Mouse (Mus musculus): Measurements from ENCODE around the gene Wscd1. TPM values are rescaled to one million over a fixed set of nuclear protein-coding genes. Genes with fewer than 3 reads are reported as not detected.

The Wscd1 gene
- polyA plus RNA-seq, 1 experiment from 2014 or later, result 3.7 TPM

DNA sequence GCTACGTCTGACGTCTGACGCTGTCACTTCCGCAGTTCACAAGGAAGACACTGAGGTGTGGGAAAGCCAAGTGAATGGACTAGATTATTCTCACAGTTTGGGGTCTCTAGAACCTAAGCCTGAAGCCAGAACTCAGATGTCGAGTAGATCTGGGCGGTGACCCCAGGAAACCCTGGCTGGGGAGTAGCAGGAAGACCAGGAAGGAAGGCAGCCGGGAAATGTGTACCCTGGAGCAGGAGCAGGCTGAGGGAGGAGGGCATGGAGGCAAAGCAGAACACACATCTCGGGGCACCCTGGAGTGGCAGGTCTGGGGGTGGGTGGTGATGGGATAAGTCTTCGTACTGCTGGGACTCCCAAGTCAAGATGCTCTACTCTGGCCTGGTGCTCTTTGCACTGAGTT lies 11.3 kb downstream of the Wscd1 start:
- Histone ChIP-seq H3K27ac (replicated peaks in 1 of 2; ENCODE audit: control insufficient read depth in 1 of 2, insufficient read depth in 1 of 2, low read depth in 2 of 2, low read length in 2 of 2) (no peak overlapping the region), H3K27me3 (ENCODE audit: control insufficient read depth, insufficient read depth, low read length) (no peaks in the 10 kb centered on the region), H3K36me3 (ENCODE audit: control insufficient read depth, insufficient read depth, low read length) (no peaks in the 10 kb centered on the region), H3K4me3 (ENCODE audit: control insufficient read depth in 1 of 2, insufficient read depth in 1 of 2, low read depth in 1 of 2, low read length in 2 of 2) (no peak overlapping the region), H3K4me1 (ENCODE audit: control insufficient read depth in 2 of 2, insufficient read depth in 2 of 2, low read length in 2 of 2) (no peaks in the 10 kb centered on the region), H3K4me2 (ENCODE audit: low read length) (no peak overlapping the region), H3K9ac (ENCODE audit: low read length) (no peak overlapping the region), H3K9me3 (ENCODE audit: control insufficient read depth, low read length) (no peaks in the 10 kb centered on the region)
- no peak for ATAC-seq (ENCODE audit: insufficient number of reproducible peaks, insufficient read depth, low FRiP score, low read depth)
- WGBS, result 68% methylated on average over 9 of the region's 9 CpGs

DNA sequence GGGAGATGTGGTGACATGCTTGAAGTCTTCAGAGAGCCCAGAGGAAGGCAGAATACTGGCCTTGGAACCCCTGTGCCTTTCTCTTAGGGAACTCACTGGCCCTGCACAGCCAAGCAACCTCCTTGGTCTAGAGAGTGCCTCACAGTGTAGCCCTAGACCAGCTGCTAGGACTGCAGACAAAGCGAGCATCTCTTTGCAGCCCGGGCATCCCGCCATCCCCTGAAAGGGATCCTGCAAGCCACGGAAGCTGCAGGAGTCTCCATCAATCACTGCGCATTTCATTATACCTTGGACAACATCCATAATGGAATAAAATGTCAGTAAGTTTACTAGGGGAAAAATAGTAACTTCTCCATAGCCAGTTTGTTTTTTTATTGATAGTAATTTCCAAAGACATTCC lies 13.4 kb downstream of the Wscd1 start:
- Histone ChIP-seq H3K4me3 (ENCODE audit: control insufficient read depth in 1 of 2, insufficient read depth in 1 of 2, low read depth in 1 of 2, low read length in 2 of 2) (no peak overlapping the region), H3K9me3 (ENCODE audit: control insufficient read depth, low read length) (no peaks in the 10 kb centered on the region), H3K27ac (replicated peaks in 1 of 2; ENCODE audit: control insufficient read depth in 1 of 2, insufficient read depth in 1 of 2, low read depth in 2 of 2, low read length in 2 of 2) (no peak overlapping the region), H3K9ac (ENCODE audit: low read length) (no peak overlapping the region), H3K27me3 (ENCODE audit: control insufficient read depth, insufficient read depth, low read length) (no peaks in the 10 kb centered on the region), H3K4me2 (ENCODE audit: low read length) (no peak overlapping the region), H3K36me3 (ENCODE audit: control insufficient read depth, insufficient read depth, low read length) (no peaks in the 10 kb centered on the region), H3K4me1 (ENCODE audit: control insufficient read depth in 2 of 2, insufficient read depth in 2 of 2, low read length in 2 of 2) (no peaks in the 10 kb centered on the region)
- ATAC-seq (ENCODE audit: insufficient number of reproducible peaks, insufficient read depth, low FRiP score, low read depth), result no peak
- 37% methylated on average over 5 of the region's 5 CpGs for WGBS

DNA sequence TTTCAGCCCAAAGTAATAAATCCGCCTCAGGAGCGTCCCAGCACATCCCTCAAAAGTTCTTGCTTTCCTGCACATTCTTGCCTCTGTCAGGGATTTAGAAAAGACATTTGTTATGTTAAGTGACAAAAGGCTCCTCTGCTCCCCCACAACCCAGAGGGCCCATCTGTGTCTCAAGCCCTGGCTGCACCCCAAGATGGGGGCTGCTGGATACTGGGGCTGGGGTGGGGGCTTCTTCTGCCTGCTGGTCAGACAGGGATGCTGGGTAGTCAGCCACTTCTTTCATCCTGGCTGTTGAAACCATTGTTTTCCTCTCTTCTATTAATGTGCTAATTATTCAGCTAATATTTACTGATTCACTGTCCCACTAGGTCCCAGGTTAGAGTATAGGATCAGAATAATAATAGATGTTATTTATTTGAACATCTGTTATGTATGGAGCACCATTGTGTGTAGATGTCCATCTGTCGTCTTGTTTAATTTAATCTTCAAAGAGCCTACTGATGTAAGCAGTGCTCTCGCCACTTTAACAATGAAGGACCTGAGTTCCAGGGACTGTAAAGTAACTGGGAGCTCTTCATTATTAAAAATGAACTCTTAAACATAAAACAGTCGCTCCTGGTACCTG lies 14.0 kb downstream of the Wscd1 start:
- H3K4me2 ChIP-seq (ENCODE audit: low read length), result no peak overlapping the region
- H3K36me3 ChIP-seq (ENCODE audit: control insufficient read depth, insufficient read depth, low read length), result no peaks in the 10 kb centered on the region
- no peaks in the 10 kb centered on the region for H3K9me3 ChIP-seq (ENCODE audit: control insufficient read depth, low read length)
- H3K27me3 ChIP-seq (ENCODE audit: control insufficient read depth, insufficient read depth, low read length), result no peaks in the 10 kb centered on the region
- WGBS, result 57% methylated on average over 5 of the region's 5 CpGs
- no peak overlapping the region for H3K27ac ChIP-seq (replicated peaks in 1 of 2; ENCODE audit: control insufficient read depth in 1 of 2, insufficient read depth in 1 of 2, low read depth in 2 of 2, low read length in 2 of 2)
- no peaks in the 10 kb centered on the region for H3K4me1 ChIP-seq (ENCODE audit: control insufficient read depth in 2 of 2, insufficient read depth in 2 of 2, low read length in 2 of 2)
- no peak overlapping the region for H3K9ac ChIP-seq (ENCODE audit: low read length)
- ATAC-seq (ENCODE audit: insufficient number of reproducible peaks, insufficient read depth, low FRiP score, low read depth), result no peak
- no peak overlapping the region for H3K4me3 ChIP-seq (ENCODE audit: control insufficient read depth in 1 of 2, insufficient read depth in 1 of 2, low read depth in 1 of 2, low read length in 2 of 2)

DNA sequence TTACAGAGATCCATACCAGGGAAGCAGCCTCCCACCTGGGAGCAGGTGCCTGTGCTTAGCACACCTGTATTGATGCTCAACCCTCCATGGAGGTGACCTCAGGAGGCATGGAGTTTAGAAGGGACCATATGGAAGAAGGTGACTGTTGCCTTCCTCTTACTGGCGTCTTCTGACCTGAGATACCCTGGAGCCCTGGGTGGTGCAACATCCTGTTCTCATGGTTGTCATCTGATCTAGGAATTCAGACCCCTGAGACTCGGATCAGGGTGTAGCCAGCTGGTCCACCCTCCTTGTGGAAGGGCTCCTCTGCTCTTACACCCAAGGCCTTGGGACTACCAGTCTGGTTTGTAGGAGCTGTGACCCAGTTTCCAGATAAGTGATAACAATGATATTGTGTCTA lies 15.0 kb downstream of the Wscd1 start:
- Histone ChIP-seq H3K4me2 (ENCODE audit: low read length) (no peak overlapping the region), H3K27ac (replicated peaks in 1 of 2; ENCODE audit: control insufficient read depth in 1 of 2, insufficient read depth in 1 of 2, low read depth in 2 of 2, low read length in 2 of 2) (no peak overlapping the region), H3K4me3 (ENCODE audit: control insufficient read depth in 1 of 2, insufficient read depth in 1 of 2, low read depth in 1 of 2, low read length in 2 of 2) (no peak overlapping the region), H3K4me1 (ENCODE audit: control insufficient read depth in 2 of 2, insufficient read depth in 2 of 2, low read length in 2 of 2) (no peaks in the 10 kb centered on the region), H3K9me3 (ENCODE audit: control insufficient read depth, low read length) (no peaks in the 10 kb centered on the region), H3K36me3 (ENCODE audit: control insufficient read depth, insufficient read depth, low read length) (no peaks in the 10 kb centered on the region), H3K27me3 (ENCODE audit: control insufficient read depth, insufficient read depth, low read length) (no peaks in the 10 kb centered on the region), H3K9ac (ENCODE audit: low read length) (no peak overlapping the region)
- no peak for ATAC-seq (ENCODE audit: insufficient number of reproducible peaks, insufficient read depth, low FRiP score, low read depth)
- 57% methylated on average over 2 of the region's 2 CpGs for WGBS

DNA sequence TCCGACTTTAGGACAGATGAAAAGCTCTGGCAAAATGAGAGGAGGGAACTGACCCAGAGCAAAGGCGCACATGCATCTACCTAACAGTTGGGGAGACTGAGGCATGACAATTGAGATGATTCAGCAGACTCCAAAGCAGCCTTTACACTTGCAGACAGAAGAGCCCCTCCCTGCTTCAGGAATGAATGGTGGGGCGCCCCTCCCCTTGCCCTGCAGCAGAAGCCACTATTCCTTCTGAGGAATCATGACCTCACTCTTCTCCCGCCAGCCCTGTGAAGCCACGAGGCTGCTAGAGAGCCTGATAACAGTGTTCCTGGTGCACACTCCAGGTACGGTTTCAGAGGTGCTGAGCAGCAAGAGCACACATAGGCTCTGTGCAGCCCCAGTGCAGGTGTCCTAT lies 15.6 kb downstream of the Wscd1 start:
- Histone ChIP-seq H3K27me3 (ENCODE audit: control insufficient read depth, insufficient read depth, low read length) (no peaks in the 10 kb centered on the region), H3K9ac (ENCODE audit: low read length) (no peak overlapping the region), H3K4me1 (ENCODE audit: control insufficient read depth in 2 of 2, insufficient read depth in 2 of 2, low read length in 2 of 2) (no peaks in the 10 kb centered on the region), H3K27ac (replicated peaks in 1 of 2; ENCODE audit: control insufficient read depth in 1 of 2, insufficient read depth in 1 of 2, low read depth in 2 of 2, low read length in 2 of 2) (no peak overlapping the region), H3K9me3 (ENCODE audit: control insufficient read depth, low read length) (no peaks in the 10 kb centered on the region), H3K4me2 (ENCODE audit: low read length) (no peak overlapping the region), H3K4me3 (ENCODE audit: control insufficient read depth in 1 of 2, insufficient read depth in 1 of 2, low read depth in 1 of 2, low read length in 2 of 2) (no peak overlapping the region), H3K36me3 (ENCODE audit: control insufficient read depth, insufficient read depth, low read length) (no peaks in the 10 kb centered on the region)
- no peak for ATAC-seq (ENCODE audit: insufficient number of reproducible peaks, insufficient read depth, low FRiP score, low read depth)
- WGBS, result 37% methylated on average over 6 of the region's 6 CpGs

DNA sequence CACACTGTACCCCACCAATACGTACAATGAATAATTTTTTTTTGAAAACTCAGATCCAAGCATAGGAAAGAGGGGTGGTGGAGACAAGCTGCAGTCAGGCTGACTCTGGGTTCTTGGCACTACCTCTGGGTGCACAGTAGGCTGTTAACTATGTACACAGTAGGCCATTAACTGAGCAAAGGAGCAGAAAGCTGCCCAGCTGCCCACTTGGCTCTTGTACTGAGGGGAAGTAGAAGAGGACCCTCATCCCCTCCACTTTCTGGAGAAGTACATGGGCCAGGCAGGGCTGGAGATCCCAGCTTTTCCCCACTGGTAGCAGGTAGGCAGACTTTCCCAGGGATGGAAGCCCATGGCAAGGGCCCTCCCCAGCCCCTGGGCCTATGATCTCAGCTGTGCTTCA lies 16.7 kb downstream of the Wscd1 start:
- Histone ChIP-seq H3K27ac (replicated peaks in 1 of 2; ENCODE audit: control insufficient read depth in 1 of 2, insufficient read depth in 1 of 2, low read depth in 2 of 2, low read length in 2 of 2) (no peak overlapping the region), H3K27me3 (ENCODE audit: control insufficient read depth, insufficient read depth, low read length) (no peaks in the 10 kb centered on the region), H3K9ac (ENCODE audit: low read length) (no peak overlapping the region), H3K9me3 (ENCODE audit: control insufficient read depth, low read length) (no peaks in the 10 kb centered on the region), H3K36me3 (ENCODE audit: control insufficient read depth, insufficient read depth, low read length) (no peaks in the 10 kb centered on the region), H3K4me3 (ENCODE audit: control insufficient read depth in 1 of 2, insufficient read depth in 1 of 2, low read depth in 1 of 2, low read length in 2 of 2) (no peak overlapping the region), H3K4me2 (ENCODE audit: low read length) (no peak overlapping the region), H3K4me1 (ENCODE audit: control insufficient read depth in 2 of 2, insufficient read depth in 2 of 2, low read length in 2 of 2) (no peaks in the 10 kb centered on the region)
- 86% methylated on average over 1 of the region's 1 CpGs for WGBS
- ATAC-seq (ENCODE audit: insufficient number of reproducible peaks, insufficient read depth, low FRiP score, low read depth), result no peak

DNA sequence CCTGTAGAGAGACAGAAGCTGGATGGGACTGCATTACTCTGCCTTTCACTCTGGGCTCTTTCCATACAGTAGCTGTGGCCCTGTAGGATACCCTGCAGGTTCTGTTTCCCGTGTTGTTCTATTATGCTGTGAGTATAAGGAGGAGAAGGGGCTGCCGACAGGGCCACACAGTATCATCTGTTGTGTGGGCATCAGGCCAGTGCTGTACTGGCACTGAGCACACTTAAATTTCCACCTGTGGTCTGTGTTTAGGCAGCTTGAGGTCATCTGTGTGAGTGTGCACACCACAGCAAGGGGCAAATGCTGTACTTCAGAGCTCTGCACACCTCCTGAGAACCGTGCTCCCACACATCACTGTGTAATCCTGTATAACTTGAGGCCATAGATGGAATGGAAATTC lies 18.0 kb downstream of the Wscd1 start:
- H3K27me3 ChIP-seq (ENCODE audit: control insufficient read depth, insufficient read depth, low read length), result no peaks in the 10 kb centered on the region
- 78% methylated on average over 3 of the region's 3 CpGs for WGBS
- no peak for ATAC-seq (ENCODE audit: insufficient number of reproducible peaks, insufficient read depth, low FRiP score, low read depth)
- H3K4me2 ChIP-seq (ENCODE audit: low read length), result no peak overlapping the region
- H3K36me3 ChIP-seq (ENCODE audit: control insufficient read depth, insufficient read depth, low read length), result no peaks in the 10 kb centered on the region
- no peak overlapping the region for H3K4me3 ChIP-seq (ENCODE audit: control insufficient read depth in 1 of 2, insufficient read depth in 1 of 2, low read depth in 1 of 2, low read length in 2 of 2)
- no peaks in the 10 kb centered on the region for H3K9me3 ChIP-seq (ENCODE audit: control insufficient read depth, low read length)
- H3K4me1 ChIP-seq (ENCODE audit: control insufficient read depth in 2 of 2, insufficient read depth in 2 of 2, low read length in 2 of 2), result no peaks in the 10 kb centered on the region
- no peak overlapping the region for H3K9ac ChIP-seq (ENCODE audit: low read length)
- H3K27ac ChIP-seq (replicated peaks in 1 of 2; ENCODE audit: control insufficient read depth in 1 of 2, insufficient read depth in 1 of 2, low read depth in 2 of 2, low read length in 2 of 2), result no peak overlapping the region

DNA sequence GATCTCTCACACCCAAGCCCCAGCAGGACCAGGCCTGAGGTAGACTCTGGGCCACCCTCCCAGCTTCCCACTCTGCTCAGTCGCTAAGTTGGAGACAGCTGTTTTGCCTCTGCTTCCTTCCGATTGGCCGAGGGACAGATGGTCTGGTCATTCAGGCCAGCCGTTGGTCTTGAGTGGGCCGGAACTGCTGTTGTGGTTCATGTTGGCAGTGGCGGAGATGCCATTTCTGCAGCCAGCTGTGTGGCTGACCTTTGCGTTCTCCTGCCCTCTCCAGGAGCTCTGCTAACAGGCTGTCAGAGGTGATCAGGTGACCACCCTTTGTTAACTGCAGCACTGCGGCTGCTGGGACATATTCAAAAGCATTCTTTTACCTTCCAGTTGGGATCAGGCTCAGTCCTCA lies 20.0 kb downstream of the Wscd1 start:
- Histone ChIP-seq H3K4me1 (ENCODE audit: control insufficient read depth in 2 of 2, insufficient read depth in 2 of 2, low read length in 2 of 2) (peaks cover 0 to 4% of the 10 kb centered on the region in 2 experiments; a peak in 1 of 4 replicates), H3K27ac (replicated peaks in 1 of 2; ENCODE audit: control insufficient read depth in 1 of 2, insufficient read depth in 1 of 2, low read depth in 2 of 2, low read length in 2 of 2) (no peak overlapping the region), H3K9ac (ENCODE audit: low read length) (no peak overlapping the region), H3K36me3 (ENCODE audit: control insufficient read depth, insufficient read depth, low read length) (no peaks in the 10 kb centered on the region), H3K27me3 (ENCODE audit: control insufficient read depth, insufficient read depth, low read length) (peaks cover 8% of the 10 kb centered on the region; the same call in 1 of the 2 replicates), H3K4me2 (ENCODE audit: low read length) (no peak overlapping the region), H3K9me3 (ENCODE audit: control insufficient read depth, low read length) (no peaks in the 10 kb centered on the region), H3K4me3 (ENCODE audit: control insufficient read depth in 1 of 2, insufficient read depth in 1 of 2, low read depth in 1 of 2, low read length in 2 of 2) (no peak overlapping the region)
- ATAC-seq (ENCODE audit: insufficient number of reproducible peaks, insufficient read depth, low FRiP score, low read depth), result no peak
- WGBS, result 66% methylated on average over 8 of the region's 8 CpGs
